Mouse (Mus musculus) adrenal gland, postnatal 4 days (tissue): ENCODE data around the gene Efemp2. TPM values are rescaled to one million over a fixed set of nuclear protein-coding genes. Genes with fewer than 3 reads are reported as not detected.
"Not testable (repeated sequence)": the region's sequence is repeated elsewhere in the genome, so short reads cannot be mapped to it uniquely, and the experiment has no call there.

Experiments used
- DNase-seq, 2 experiments: peaks; one replicate each; pipeline ENCODE4 v3.0.0; 2021 to 2022; ENCODE audit warnings: low spot score in 2 of 2, mixed read lengths in 2 of 2
- total RNA-seq, 2 experiments: library from RNA; stranded (reverse); gene quantifications; 2 replicates each; pipeline ENCODE4 v1.2.3; 2021

Gene Efemp2
- total RNA-seq, 2 experiments from 2014 or later: 80.0 to 88.0 TPM

GRCm38 (mm10) chr19:5493301-5493721, 19.6 kb downstream of the Efemp2 start:
- not testable (repeated sequence) for DNase-seq

- DNase-seq: no peak
Observed at GRCm38 (mm10) chr19:5494314-5494713, 20.6 kb downstream of the Efemp2 start.

GRCm38 (mm10) chr19:5495353-5496051, 21.7 kb downstream of the Efemp2 start:
- DNase-seq: no peak

- DNase-seq: no peak
Observed at GRCm38 (mm10) chr19:5496052-5496370, 22.3 kb downstream of the Efemp2 start.

GRCm38 (mm10) chr19:5500330-5500875, 26.6 kb downstream of the Efemp2 start:
- DNase-seq: no peak

GRCm38 (mm10) chr19:5503687-5504086, 29.9 kb downstream of the Efemp2 start, which contains the start of gene 1700020D05Rik:
1700020D05Rik (minus strand) TSS chr19:5503787.
- DNase-seq: no peak

- DNase-seq: peak; percentile 91 to 98
Observed at GRCm38 (mm10) chr19:5510031-5511026, 36.6 kb downstream of the Efemp2 start, which contains the start of gene Snx32. Snx32 (minus strand) TSS chr19:5510538.

- DNase-seq: no peak
Observed at GRCm38 (mm10) chr19:5511074-5511632, 37.4 kb downstream of the Efemp2 start.

GRCm38 (mm10) chr19:5512091-5513004, 38.6 kb downstream of the Efemp2 start:
- no peak for DNase-seq

GRCm38 (mm10) chr19:5513005-5513349, 39.2 kb downstream of the Efemp2 start:
- DNase-seq: no peak

GRCm38 (mm10) chr19:5515840-5516777, 42.4 kb downstream of the Efemp2 start:
- no peak for DNase-seq

GRCm38 (mm10) chr19:5516906-5517505, 43.3 kb downstream of the Efemp2 start:
- no peak for DNase-seq

- no peak for DNase-seq
Observed at GRCm38 (mm10) chr19:5518721-5519120, 45.0 kb downstream of the Efemp2 start.

- DNase-seq: no peak
Observed at GRCm38 (mm10) chr19:5525204-5525603, 51.5 kb downstream of the Efemp2 start.

- DNase-seq: peak; percentile 95 to 97
Observed at GRCm38 (mm10) chr19:5529325-5530137, 55.8 kb downstream of the Efemp2 start.

- DNase-seq: no peak
Observed at GRCm38 (mm10) chr19:5530138-5530524, 56.4 kb downstream of the Efemp2 start.
